Mouse (Mus musculus) cerebellum, adult 2 months (tissue): ENCODE results near the gene Edar. TPM values are rescaled to one million over a fixed set of nuclear protein-coding genes. Genes with fewer than 3 reads are reported as not detected.

Experiments used
- DNase-seq, 2 experiments: peaks; one replicate each; pipeline ENCODE4 v3.0.0; 2021
- H3K27ac ChIP-seq: fragments of 200-500 bp; 2 replicates; pipeline ENCODE4 v1.5.1; 2012; ENCODE audit warnings: low read length, control low read depth, inconsistent platforms; ENCODE audit not compliant: insufficient read depth
- H3K27me3 ChIP-seq: fragments of 200-500 bp; 2 replicates; pipeline ENCODE4 v1.6.1; 2012; ENCODE audit warnings: inconsistent platforms, mild to moderate bottlenecking, low read length, moderate library complexity; ENCODE audit not compliant: control insufficient read depth, insufficient read depth
- H3K4me1 ChIP-seq: fragments of 200-500 bp; 2 replicates; pipeline ENCODE4 v1.6.1; 2011; ENCODE audit warnings: low read length; ENCODE audit not compliant: control insufficient read depth, insufficient read depth
- H3K4me3 ChIP-seq: fragments of 200-500 bp; replicated peaks from 2 replicates; pipeline ENCODE3; 2011; ENCODE audit warnings: mild to moderate bottlenecking, low read depth, low read length, control low read depth; ENCODE audit not compliant: insufficient read depth
- CTCF ChIP-seq: fragments of 200-500 bp; IDR thresholded peaks from 2 replicates; pipeline ENCODE4 v1.5.1; 2011; ENCODE audit warnings: low read depth, mild to moderate bottlenecking, control low read depth, low read length, moderate library complexity, borderline replicate concordance; ENCODE audit not compliant: insufficient read depth
- POLR2A ChIP-seq: fragments of 200-500 bp; IDR thresholded peaks from 2 replicates; pipeline ENCODE4 v1.6.1; 2011; ENCODE audit warnings: low read length, control low read depth, borderline replicate concordance; ENCODE audit not compliant: insufficient read depth
- WGBS: fragments of 180-500 bp; shearing (Covaris S2); methylation state at CpG from one replicate; pipeline ENCODE4 v1.1.7; 2018; 5-methylcytosine and 5-hydroxymethylcytosine counted together
- polyA plus RNA-seq: library from polyadenylated mRNA; depleted of rRNA; stranded (reverse); fragments of >200 nt; gene quantifications from 2 replicates; pipeline ENCODE4 v1.2.3, GENCODE M21; 2012

The Edar gene
- polyA plus RNA-seq, 1 experiment = 0.08 TPM

DNA sequence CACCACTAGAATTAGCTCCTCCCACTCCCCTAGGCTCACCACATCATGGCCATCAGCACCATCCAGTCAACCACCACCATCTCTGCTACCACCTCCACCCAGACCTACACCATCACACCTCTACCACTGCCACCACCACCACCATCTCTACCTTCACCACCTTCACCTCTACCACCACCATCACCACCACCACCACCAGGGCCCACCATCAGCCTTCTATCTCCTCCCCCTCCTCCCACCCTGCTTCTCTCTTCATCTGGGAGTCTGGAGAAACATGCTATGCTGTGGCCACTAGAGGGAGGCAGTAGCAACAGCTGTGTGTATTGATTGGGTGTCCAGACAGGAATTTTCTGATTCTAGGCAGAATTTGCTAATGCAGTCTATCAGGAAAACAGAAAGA is 47.9 kb downstream of the Edar start:
- peak; percentile 27; the same call in 1 of the 2 replicates for TF ChIP-seq CTCF
- no peak for TF ChIP-seq POLR2A
- Histone ChIP-seq H3K27me3 (no peaks in the 10 kb centered on the region), H3K4me3 (no peak overlapping the region), H3K4me1 (peaks cover 4% of the 10 kb centered on the region), H3K27ac (no peak overlapping the region)
- DNase-seq = peak in 1 of 2 experiments; percentile 18

GRCm38 (mm10) chr10:58624848-58625711 is 50.4 kb downstream of the Edar start:
- no peak overlapping the region for H3K27ac ChIP-seq
- no peak overlapping the region for H3K4me3 ChIP-seq
- H3K27me3 ChIP-seq = no peaks in the 10 kb centered on the region
- H3K4me1 ChIP-seq = no peaks in the 10 kb centered on the region
- WGBS = 84% methylated on average over 12 of the region's 12 CpGs
- no peak for TF ChIP-seq POLR2A
- no peak for TF ChIP-seq CTCF
- DNase-seq = no peak

GRCm38 (mm10) chr10:58619266-58619665 is 56.2 kb downstream of the Edar start:
- peak; percentile 34 to 37 for DNase-seq
- Histone ChIP-seq H3K27ac (no peak overlapping the region), H3K27me3 (no peaks in the 10 kb centered on the region), H3K4me1 (peaks cover 9% of the 10 kb centered on the region), H3K4me3 (no peak overlapping the region)
- TF ChIP-seq POLR2A (no peak), CTCF (no peak)
- WGBS = 74% methylated on average over 4 of the region's 4 CpGs

DNA sequence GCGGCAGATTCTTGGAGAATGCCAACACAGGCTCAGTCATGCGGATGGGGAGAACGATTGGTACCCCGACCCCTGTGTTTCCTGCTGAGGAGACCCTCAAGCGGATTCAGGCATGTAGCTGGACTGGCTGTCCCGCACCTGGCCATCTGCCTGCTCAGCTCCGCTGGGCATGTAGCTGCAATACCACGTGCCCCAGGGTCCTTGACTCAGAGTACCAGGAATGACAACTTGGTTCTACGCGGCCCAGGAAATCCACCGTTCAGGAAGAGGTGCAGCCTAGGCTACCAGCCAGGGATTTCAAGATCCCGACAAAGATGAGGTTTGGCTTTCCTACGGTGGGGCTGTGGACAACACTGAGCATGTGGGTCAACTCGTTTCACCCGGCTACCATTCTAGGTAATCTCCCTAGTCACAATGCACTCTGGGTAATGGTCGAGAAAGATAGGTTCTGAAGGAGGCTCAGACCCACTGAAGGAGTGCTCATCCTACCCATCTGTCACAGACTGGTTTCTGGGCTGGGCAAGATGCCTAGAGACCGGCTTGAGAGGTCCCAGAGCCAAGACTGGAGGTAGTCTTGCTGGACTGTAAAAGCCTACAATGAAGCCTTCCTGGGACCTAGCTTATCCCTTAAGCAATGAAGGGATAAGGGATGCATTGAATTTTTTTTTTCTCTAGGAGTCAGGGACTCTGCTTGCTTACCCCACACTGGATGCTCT is 56.8 kb downstream of the Edar start:
- no peak for TF ChIP-seq CTCF
- no peak for TF ChIP-seq POLR2A
- DNase-seq = peak; percentile 85 to 90
- no peak overlapping the region for H3K27ac ChIP-seq
- no peaks in the 10 kb centered on the region for H3K27me3 ChIP-seq
- H3K4me3 ChIP-seq = no peak overlapping the region
- WGBS = 16% methylated on average over 17 of the region's 17 CpGs
- H3K4me1 ChIP-seq = peaks cover 9% of the 10 kb centered on the region

DNA sequence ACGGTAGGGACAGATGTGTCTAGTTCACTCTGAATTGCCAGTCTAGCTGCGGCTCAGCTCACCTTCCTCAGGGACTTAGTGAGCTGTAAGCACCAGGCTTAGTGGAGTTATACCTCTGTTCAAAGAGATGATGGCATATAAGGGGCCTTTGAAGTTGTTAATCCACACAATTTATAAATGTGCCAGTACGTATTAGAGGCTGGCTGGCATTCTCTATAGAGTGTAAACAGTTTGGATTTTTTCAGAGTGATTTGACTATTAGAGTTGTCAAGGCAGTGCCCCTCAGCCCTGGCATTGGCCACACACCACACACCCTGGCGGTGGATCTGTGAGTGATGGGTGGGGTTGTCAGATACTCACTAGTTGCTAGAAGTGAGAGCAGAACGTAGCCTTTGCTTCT is 58.9 kb downstream of the Edar start:
- Histone ChIP-seq H3K4me1 (peaks cover 9% of the 10 kb centered on the region), H3K4me3 (no peak overlapping the region), H3K27me3 (no peaks in the 10 kb centered on the region), H3K27ac (no peak overlapping the region)
- WGBS = 98% methylated on average over 5 of the region's 5 CpGs
- TF ChIP-seq POLR2A = no peak
- no peak for TF ChIP-seq CTCF
- no peak for DNase-seq

DNA sequence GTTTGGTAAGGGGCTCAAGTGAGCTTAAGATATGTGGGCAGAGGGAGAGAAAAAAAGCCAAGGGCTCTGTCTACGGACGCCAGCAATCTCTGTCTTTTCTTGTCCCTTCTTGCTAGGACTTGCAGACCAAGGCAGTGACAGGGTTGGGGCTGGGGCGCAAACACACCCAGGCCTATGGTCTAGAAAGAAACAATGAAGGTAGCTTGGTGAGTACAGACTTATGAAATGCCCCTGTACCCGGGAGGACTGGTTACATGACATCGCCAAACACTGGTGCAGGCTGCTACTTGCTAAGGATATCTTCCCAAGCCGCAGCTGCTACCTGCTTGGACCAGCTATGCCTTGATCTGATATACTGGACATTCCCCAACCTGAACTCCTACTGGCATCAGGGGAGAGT is 60.9 kb downstream of the Edar start:
- TF ChIP-seq POLR2A (no peak), CTCF (no peak)
- Histone ChIP-seq H3K27me3 (no peaks in the 10 kb centered on the region), H3K27ac (no peak overlapping the region), H3K4me3 (no peak overlapping the region), H3K4me1 (peaks cover 9% of the 10 kb centered on the region)
- WGBS = 92% methylated on average over 6 of the region's 6 CpGs
- DNase-seq = no peak

GRCm38 (mm10) chr10:58610484-58611261 is 64.8 kb downstream of the Edar start:
- H3K4me1 ChIP-seq = no peaks in the 10 kb centered on the region
- H3K27me3 ChIP-seq = no peaks in the 10 kb centered on the region
- WGBS = 74% methylated on average over 7 of the region's 7 CpGs
- no peak for DNase-seq
- H3K27ac ChIP-seq = no peak overlapping the region
- no peak for TF ChIP-seq CTCF
- TF ChIP-seq POLR2A = no peak
- no peak overlapping the region for H3K4me3 ChIP-seq
